Mouse (Mus musculus): Measurements from ENCODE around the gene Lgmn.

Gene Lgmn

GRCm38 (mm10) chr12:102391109-102391508 lies 48.5 kb downstream of the Lgmn start:
- no peak for DNase-seq (ENCODE audit: low spot score in 2 of 2)

GRCm38 (mm10) chr12:102390042-102390441 lies 49.6 kb downstream of the Lgmn start:
- DNase-seq (ENCODE audit: low spot score in 2 of 2): no peak

GRCm38 (mm10) chr12:102387219-102387917 lies 52.2 kb downstream of the Lgmn start:
- DNase-seq (ENCODE audit: low spot score in 2 of 2): peak; percentile 73 to 80

- DNase-seq (ENCODE audit: low spot score in 2 of 2): peak; percentile 42 to 52
Observed at GRCm38 (mm10) chr12:102384819-102385218, 54.8 kb downstream of the Lgmn start.

- DNase-seq (ENCODE audit: low spot score in 2 of 2): peak; percentile 78 to 79
Observed at GRCm38 (mm10) chr12:102383288-102383687, 56.3 kb downstream of the Lgmn start.

GRCm38 (mm10) chr12:102382180-102382579 lies 57.4 kb downstream of the Lgmn start:
- DNase-seq (ENCODE audit: low spot score in 2 of 2): peak; percentile 57 to 70

GRCm38 (mm10) chr12:102372322-102372721 lies 67.3 kb downstream of the Lgmn start:
- no peak for DNase-seq (ENCODE audit: low spot score in 2 of 2)

GRCm38 (mm10) chr12:102370931-102371500 lies 68.6 kb downstream of the Lgmn start:
- peak in 1 of 2 experiments; percentile 43 for DNase-seq (ENCODE audit: low spot score in 2 of 2)

GRCm38 (mm10) chr12:102369488-102370235 lies 70.0 kb downstream of the Lgmn start:
- DNase-seq (ENCODE audit: low spot score in 2 of 2): peak in 1 of 2 experiments; percentile 14

GRCm38 (mm10) chr12:102368556-102368955 lies 71.1 kb downstream of the Lgmn start:
- DNase-seq (ENCODE audit: low spot score in 2 of 2): peak in 1 of 2 experiments; percentile 11

- peak; percentile 83 to 85 for DNase-seq (ENCODE audit: low spot score in 2 of 2)
Observed at GRCm38 (mm10) chr12:102368066-102368465, 71.5 kb downstream of the Lgmn start.

- peak; percentile 53 to 60 for DNase-seq (ENCODE audit: low spot score in 2 of 2)
Observed at GRCm38 (mm10) chr12:102367075-102367474, 72.5 kb downstream of the Lgmn start.

- DNase-seq (ENCODE audit: low spot score in 2 of 2): no peak
Observed at GRCm38 (mm10) chr12:102366126-102366816, 73.3 kb downstream of the Lgmn start.

- peak; percentile 62 to 64 for DNase-seq (ENCODE audit: low spot score in 2 of 2)
Observed at GRCm38 (mm10) chr12:102365016-102365415, 74.6 kb downstream of the Lgmn start.

GRCm38 (mm10) chr12:102361189-102362161 lies 78.1 kb downstream of the Lgmn start:
- DNase-seq (ENCODE audit: low spot score in 2 of 2): no peak

GRCm38 (mm10) chr12:102359390-102359789 lies 80.2 kb downstream of the Lgmn start:
- no peak for DNase-seq (ENCODE audit: low spot score in 2 of 2)

GRCm38 (mm10) chr12:102356781-102357180 lies 82.8 kb downstream of the Lgmn start:
- no peak for DNase-seq (ENCODE audit: low spot score in 2 of 2)

GRCm38 (mm10) chr12:102355784-102356183 lies 83.8 kb downstream of the Lgmn start:
- DNase-seq (ENCODE audit: low spot score in 2 of 2): peak; percentile 56 to 64

- DNase-seq (ENCODE audit: low spot score in 2 of 2): peak; percentile 85 to 87
Observed at GRCm38 (mm10) chr12:102354126-102354984, 85.3 kb downstream of the Lgmn start.

GRCm38 (mm10) chr12:102350997-102351396 lies 88.6 kb downstream of the Lgmn start:
- peak; percentile 62 to 63 for DNase-seq (ENCODE audit: low spot score in 2 of 2)
